Mouse (Mus musculus) left cerebral cortex, adult 18-20 months (tissue): ENCODE data around the gene Klc2. TPM values are rescaled to one million over a fixed set of nuclear protein-coding genes. Genes with fewer than 3 reads are reported as not detected.

Source experiments
- total RNA-seq, 2 experiments: library from RNA; stranded (reverse); gene quantifications; 2 replicates each; pipeline ENCODE4 v1.2.3; 2021

Gene Klc2
- total RNA-seq, 2 experiments from 2014 or later, result 261 to 289 TPM

Other genes with a start within 250 kb of the Klc2 start
- 1 to 10 TPM; 1.2 to 1.4 TPM for gene Actn3, start 240.7 kb downstream of the Klc2 start, total RNA-seq
- gene Zdhhc24, start 239.9 kb downstream of the Klc2 start, total RNA-seq, result 10 to 100 TPM; 21.4 to 25.2 TPM
- 10 to 100 TPM; 34.8 to 44.6 TPM for gene Bbs1, start 211.9 kb downstream of the Klc2 start, total RNA-seq
- 10 to 100 TPM; 35.3 to 43.1 TPM for gene Dpp3, start 190.3 kb downstream of the Klc2 start, total RNA-seq
- 10 to 100 TPM; 25.3 to 27.0 TPM for gene Peli3, start 175.4 kb downstream of the Klc2 start, total RNA-seq
- gene Mrpl11, start 156.4 kb downstream of the Klc2 start, total RNA-seq, result 10 to 100 TPM; 58.2 to 61.8 TPM
- 10 to 100 TPM; 19.1 to 26.0 TPM for gene Npas4, start 128.2 kb downstream of the Klc2 start, total RNA-seq
- 10 to 100 TPM; 13.4 to 16.4 TPM for gene Slc29a2, start 94.7 kb downstream of the Klc2 start, total RNA-seq
- 100 to 1,000 TPM; 118 to 120 TPM for gene B4gat1, start 79.7 kb downstream of the Klc2 start, total RNA-seq
- gene AC124502.3, start 79.7 kb downstream of the Klc2 start, total RNA-seq, result 1 to 10 TPM; 6.5 to 7.6 TPM
- 10 to 100 TPM; 22.6 to 32.0 TPM for gene Brms1, start 77.2 kb downstream of the Klc2 start, total RNA-seq
- 10 to 100 TPM; 75.4 to 75.5 TPM for gene Rin1, start 68.1 kb downstream of the Klc2 start, total RNA-seq
- gene Cd248, start 50.5 kb downstream of the Klc2 start, total RNA-seq, result 1 to 10 TPM; 3.5 to 4.5 TPM
- gene Tmem151a, start 33.0 kb downstream of the Klc2 start, total RNA-seq, result 100 to 1,000 TPM; 146 to 149 TPM
- 10 to 100 TPM; 21.6 to 25.5 TPM for gene Yif1a, start 30.0 kb downstream of the Klc2 start, total RNA-seq
- 100 to 1,000 TPM; 215 to 221 TPM for gene Cnih2, start 20.0 kb downstream of the Klc2 start, total RNA-seq
- 100 to 1,000 TPM; 157 to 165 TPM for gene Rab1b, start 11.5 kb downstream of the Klc2 start, total RNA-seq
- 10 to 100 TPM; 57.3 to 61.0 TPM for gene Pacs1, start 154.6 kb upstream of the Klc2 start, total RNA-seq
- 100 to 1,000 TPM; 209 to 213 TPM for gene Sf3b2, start 176.9 kb upstream of the Klc2 start, total RNA-seq
- gene Gal3st3, start 179.8 kb upstream of the Klc2 start, total RNA-seq, result 10 to 100 TPM; 70.5 to 73.8 TPM
- not detected for gene Catsper1, start 217.2 kb upstream of the Klc2 start, total RNA-seq
- 10 to 100 TPM; 25.4 to 26.9 TPM for gene Cst6, start 231.0 kb upstream of the Klc2 start, total RNA-seq
- gene Eif1ad, start 248.2 kb upstream of the Klc2 start, total RNA-seq, result 10 to 100 TPM; 22.6 to 26.3 TPM
- gene Banf1, start 248.6 kb upstream of the Klc2 start, total RNA-seq, result 10 to 100 TPM; 83.5 to 84.2 TPM